Mouse (Mus musculus): ENCODE data around the gene Itgb4. TPM values are rescaled to one million over a fixed set of nuclear protein-coding genes. Genes with fewer than 3 reads are reported as not detected.
"Not testable (repeated sequence)": the region's sequence is repeated elsewhere in the genome, so short reads cannot be mapped to it uniquely, and the experiment has no call there.

Gene Itgb4
- total RNA-seq, 2 experiments from 2014 or later = 3.7 to 6.6 TPM

DNA sequence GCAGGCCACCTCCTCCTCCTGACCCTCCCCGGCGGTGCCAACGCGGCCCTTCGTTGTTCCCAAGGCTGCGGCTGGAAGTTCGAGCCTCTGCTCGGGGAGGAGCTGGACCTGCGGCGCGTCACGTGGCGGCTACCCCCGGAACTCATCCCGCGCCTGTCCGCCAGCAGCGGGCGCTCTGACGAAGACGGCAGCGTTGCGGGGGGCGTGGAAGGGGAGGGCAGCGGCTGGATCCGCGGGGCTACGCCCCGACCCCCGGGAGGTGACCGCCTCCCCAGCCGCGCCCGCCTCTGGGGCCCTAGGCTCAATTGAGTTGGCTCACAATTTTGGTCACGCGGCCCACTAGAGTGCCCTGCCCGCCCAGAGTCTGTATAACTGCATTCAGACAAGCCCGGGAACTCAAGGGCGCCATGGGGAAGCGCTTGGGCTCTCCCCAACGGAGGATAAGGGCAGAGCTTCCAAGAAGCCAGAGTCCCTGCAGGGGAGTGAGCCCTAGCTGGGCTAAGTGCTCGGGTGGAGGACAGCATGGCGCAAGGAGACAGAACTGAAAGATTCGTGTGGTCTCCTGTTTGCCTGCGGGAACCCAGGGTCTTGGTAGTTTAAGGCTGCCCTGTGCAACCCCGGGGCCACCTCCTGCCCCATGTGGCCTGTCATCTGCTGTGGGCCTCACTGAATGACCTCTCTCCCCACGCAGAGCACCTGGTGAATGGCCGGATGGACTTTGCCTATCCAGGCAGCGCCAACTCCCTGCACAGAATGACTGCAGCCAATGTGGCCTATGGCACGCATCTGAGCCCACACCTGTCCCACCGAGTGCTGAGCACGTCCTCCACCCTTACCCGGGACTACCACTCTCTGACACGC lies 30.6 kb downstream of the Itgb4 start:
- intact Hi-C loops (cut with DNase I) = no loop called here
- DNase-seq (ENCODE audit: low spot score in 2 of 2) = peak; percentile 52 to 64

DNA sequence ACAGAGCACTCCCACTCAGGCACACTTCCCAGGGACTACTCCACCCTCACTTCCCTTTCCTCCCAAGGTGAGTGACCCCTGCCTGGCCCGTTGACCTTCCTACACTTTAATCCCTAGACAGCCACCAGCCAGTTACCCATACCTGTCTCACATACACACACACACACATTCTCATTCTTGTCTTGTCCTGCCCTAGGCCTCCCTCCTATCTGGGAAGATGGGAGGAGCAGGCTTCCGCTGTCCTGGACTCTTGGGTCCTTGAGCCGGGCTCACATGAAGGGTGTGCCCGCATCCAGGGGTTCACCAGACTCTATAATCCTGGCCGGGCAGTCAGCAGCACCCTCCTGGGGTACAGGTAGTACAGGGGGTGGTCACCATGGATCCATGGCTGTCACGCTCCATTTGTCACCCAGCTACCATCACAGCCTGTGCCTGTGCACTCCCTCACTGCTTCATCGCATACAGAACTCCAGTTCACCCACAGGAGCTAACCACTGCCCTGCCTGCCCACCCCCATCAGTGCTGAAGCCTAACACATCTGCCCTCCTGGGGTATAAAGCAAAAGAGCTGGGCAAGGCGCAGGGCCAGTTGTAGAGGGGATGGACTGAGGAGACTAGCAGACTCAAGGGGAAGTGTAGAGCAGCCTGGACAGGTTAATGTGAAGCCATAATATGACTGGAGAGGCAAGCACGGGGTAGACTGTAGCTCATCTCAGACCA lies 31.4 kb downstream of the Itgb4 start:
- DNase-seq (ENCODE audit: low spot score in 2 of 2) = no peak
- intact Hi-C loops (cut with DNase I) = no loop called here

DNA sequence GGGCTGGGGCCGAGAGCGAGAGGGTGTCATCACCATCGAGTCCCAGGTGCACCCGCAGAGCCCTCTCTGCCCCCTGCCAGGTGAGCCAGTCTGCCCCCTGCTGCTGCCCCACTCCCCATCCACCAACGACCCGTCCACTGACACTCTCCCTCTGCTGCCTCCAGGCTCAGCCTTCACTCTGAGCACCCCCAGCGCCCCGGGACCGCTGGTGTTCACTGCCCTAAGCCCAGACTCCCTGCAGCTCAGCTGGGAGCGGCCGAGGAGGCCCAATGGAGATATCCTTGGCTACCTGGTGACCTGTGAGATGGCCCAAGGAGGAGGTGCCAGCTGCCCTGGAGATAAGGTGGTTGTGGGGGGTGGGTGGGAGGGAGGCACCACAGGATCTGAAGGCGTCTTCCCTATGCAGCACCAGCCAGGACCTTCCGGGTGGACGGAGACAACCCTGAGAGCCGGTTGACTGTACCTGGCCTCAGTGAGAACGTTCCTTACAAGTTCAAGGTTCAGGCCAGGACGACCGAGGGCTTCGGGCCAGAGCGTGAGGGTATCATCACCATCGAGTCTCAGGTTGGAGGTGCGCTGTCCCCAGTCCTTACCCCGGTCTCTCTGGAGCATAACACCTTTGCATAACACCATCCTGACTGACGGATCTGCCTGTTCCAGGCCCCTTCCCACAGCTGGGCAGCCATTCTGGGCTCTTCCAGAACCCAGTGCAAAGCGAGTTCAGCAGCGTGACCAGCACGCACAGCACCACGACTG lies 32.8 kb downstream of the Itgb4 start:
- no peak for DNase-seq (ENCODE audit: low spot score in 2 of 2)
- intact Hi-C loops (cut with DNase I) = no loop called here

DNA sequence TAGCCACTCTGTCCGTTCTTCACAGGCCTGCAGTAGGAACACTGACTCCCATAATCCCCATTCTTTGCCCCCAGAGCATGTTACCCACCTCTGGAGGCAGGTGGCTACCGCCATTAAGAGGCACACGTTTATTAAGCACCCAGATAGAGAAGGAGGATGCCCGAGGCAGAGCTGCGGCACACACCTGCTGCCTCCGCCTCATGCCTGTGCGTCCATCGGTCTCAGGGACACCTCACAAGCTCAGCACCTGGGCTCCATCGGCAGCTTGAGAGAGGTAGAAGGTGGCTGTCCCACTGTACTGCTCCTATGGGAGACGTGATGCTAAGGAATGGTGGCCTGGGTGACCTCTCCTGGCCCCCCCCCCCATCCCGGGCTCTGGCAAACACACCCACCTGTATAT lies 33.9 kb downstream of the Itgb4 start:
- intact Hi-C loops (cut with DNase I) = no loop called here
- no peak for DNase-seq (ENCODE audit: low spot score in 2 of 2)

DNA sequence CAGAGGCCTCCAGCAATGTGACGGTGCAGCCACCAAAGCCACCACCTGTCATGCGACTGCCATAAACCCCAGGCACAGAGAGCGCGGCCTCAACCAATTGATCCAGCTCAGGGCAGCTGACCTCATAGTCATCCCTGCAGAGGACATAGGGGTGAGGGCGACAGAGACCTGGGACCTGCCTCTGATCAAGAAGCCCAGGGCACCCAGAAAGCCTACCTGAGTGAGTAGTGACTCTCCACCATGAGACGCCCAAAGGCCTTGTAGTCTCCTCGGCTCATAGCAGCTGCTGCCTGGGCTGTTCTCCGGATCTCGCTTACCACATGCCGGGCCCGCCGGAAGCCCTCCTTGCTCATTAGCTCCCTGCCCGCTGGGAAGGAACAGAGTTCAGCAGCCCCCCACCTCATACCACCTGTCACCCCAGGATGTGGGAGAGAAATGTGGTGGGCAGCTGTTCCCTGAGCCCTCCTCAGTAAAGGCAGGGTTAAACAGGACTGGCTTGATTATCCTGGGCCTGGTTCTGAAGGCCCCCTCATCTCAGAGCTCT lies 34.4 kb downstream of the Itgb4 start:
- no peak for DNase-seq (ENCODE audit: low spot score in 2 of 2)
- intact Hi-C loops (cut with DNase I) = no loop called here

DNA sequence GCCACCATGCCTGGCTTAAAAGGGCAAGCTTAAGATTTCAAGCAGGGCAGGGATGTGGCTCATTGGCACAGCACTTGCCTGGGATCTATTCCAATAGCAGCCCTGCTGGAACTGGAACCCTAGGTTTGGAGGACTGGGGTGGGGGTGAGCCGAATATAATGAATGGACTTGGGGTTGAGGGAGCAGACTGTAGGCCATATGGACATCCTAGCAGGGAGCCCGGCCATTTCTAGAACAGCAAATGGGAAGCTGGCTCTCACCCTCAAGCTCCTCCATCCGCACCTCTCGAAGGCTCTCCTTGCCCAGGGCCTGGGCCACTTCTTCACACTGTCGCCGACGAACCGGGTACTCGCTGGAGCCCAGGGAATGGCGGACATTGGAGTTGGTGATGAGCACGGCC lies 35.2 kb downstream of the Itgb4 start:
- DNase-seq (ENCODE audit: low spot score in 2 of 2) = no peak
- intact Hi-C loops (cut with DNase I) = no loop called here

DNA sequence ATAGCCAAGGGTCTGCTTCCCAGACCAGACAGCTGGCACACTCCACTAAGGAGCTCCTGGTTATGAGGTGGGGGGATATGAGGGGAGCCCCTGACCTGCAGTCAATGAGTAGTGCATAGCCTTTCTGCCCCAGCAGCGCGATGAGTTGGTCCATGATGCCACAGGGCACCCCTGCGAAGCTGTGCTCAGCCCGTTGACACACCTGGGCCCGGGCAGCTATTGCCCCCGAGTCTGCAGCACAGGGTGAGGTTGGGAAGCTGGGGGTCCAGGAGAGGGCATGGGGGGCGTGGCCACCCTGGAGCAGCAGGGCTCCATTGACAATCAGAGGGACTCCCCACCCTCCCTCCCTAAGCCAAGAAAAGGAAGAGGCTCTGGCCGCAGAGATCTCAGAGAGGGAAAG lies 35.6 kb downstream of the Itgb4 start:
- DNase-seq (ENCODE audit: low spot score in 2 of 2) = no peak
- intact Hi-C loops (cut with DNase I) = no loop called here

DNA sequence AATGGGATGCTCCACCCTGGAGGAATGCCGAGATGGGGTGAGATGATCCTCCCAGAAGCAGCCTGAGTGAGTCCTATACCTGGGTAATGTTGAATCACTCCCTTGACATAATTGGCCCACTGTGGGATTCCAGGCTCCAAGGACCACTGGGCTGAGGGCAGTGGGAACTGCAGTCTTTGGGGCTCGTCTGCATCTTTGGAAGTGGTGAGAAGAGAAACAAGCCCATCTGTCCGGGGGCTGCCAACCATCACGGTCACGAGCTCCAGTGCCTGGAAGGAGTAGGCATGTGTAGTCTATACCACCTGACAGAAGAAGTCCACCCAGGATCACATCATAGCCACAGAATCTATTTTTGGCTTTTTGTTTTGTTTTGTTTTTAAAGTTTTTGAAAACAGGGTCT lies 36.4 kb downstream of the Itgb4 start:
- DNase-seq (ENCODE audit: low spot score in 2 of 2) = no peak
- intact Hi-C loops (cut with DNase I) = no loop called here

DNA sequence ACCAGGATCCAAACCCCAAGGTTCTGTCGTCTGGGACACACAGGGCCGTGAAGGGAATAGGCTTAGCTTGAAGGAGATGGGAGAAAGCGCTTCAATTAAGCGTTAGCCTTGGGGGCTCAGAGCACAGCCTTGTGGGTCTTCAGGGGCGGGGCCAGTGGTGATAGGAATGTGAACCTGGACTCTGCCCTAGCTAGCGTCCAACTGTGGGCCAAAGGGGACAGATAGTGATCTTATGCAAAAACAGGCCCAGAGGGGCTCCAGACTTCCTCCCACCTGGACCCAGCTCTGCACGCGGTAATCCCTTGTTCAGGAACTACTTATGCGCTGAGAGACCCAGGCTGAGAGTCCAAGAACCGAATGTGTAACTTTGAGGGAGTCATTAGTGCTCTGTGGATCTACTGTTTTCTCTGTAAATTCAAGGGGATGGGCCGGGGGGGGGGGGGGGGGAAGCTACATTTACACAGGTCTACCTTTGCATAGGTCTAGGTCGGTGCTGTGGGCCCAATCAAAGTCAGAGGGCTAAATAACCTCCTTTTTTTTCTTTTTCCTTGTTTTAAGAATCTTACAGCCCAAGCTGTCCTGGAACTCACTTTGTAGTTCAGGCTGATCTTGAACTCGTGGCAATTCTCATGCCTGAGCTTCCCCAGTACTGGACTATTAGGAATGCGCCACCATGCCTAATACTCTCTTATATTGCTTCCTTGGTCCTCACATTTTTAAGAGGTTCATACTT lies 37.2 kb downstream of the Itgb4 start:
- DNase-seq (ENCODE audit: low spot score in 2 of 2) = no peak
- intact Hi-C loops (cut with DNase I) = no loop called here

DNA sequence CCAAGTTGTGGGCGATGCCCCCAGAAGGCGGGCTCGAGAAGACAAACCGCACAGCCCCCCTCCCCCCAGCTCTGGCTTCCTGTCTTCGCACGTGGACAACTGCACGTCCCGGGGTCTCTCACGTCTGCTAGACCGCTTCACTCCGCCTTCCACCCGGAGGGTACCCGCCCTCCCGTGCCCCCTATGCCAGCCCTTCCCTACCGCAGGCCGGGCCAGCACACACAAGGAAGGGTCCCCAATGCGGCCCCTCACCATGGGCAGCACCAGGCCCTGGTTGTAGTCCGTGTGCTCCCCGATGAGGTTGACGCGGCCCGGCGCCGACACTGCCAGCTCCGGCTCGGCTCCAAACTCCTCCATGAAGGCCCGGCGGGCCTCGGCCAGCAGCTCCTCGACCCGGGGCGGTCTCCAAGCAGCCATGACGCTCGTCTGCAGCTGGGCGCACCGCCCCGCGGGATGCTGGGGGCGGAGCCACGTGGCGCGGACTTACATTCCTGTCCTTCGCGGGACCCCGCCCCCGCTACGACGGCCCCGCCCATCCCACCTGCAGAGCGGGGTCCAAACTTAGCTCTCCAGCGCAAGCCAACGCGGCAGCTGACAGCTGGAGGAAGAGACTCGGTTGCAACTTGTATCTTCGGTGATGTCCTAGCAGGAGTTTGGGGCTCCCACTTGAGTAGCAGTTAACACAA lies 37.9 kb downstream of the Itgb4 start, which contains the start of gene Galk1:
Galk1 (minus strand) TSS at position 458 of the 686 bp plus-strand sequence.
- intact Hi-C loops (cut with DNase I) = no loop called here

DNA sequence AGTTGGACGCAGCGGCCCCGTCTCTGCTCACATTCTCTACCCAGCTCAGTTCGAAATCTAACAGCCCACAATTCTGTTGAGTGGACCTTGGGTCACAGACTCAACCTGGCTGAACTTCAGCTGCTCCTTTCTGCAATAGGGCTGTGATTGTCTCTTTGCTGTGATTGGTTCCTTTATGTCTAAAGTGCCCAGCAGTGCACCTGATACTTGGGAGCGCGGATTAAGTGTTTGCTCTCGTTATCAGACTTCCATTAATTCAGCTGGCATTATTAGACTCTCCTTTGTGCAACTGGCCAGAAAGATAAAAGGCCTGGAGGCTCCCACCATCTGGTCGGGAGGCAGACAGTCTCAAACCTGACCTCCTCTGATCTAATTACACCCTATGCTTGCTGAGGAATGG lies 40.3 kb downstream of the Itgb4 start:
- DNase-seq (ENCODE audit: low spot score in 2 of 2) = no peak
- intact Hi-C loops (cut with DNase I) = no loop called here

More for the DNA sequence above, 37.9 kb downstream of the Itgb4 start, which contains the start of gene Galk1:
- DNase-seq (ENCODE audit: low spot score in 2 of 2) = peak; percentile 86 to 89

DNA sequence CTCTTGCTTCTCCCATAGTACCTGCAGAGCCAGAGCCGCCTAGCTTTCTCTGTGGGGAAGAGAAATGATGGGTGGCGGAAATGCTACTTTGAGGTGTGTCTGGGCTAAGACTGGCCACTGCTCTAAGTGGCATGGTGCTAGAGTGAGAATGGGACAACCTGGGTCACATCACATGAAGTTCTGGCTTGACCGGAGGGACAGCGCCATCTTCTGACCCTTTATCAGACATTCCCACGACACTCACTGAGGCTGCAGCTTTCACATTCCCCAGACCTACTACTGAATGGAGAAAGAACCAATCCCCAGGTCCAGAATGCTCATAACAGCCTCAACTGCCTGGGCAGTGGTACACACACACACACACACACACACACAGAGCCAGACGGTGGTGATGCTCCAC lies 43.6 kb downstream of the Itgb4 start:
- intact Hi-C loops (cut with DNase I) = no loop called here
- no peak for DNase-seq (ENCODE audit: low spot score in 2 of 2)

DNA sequence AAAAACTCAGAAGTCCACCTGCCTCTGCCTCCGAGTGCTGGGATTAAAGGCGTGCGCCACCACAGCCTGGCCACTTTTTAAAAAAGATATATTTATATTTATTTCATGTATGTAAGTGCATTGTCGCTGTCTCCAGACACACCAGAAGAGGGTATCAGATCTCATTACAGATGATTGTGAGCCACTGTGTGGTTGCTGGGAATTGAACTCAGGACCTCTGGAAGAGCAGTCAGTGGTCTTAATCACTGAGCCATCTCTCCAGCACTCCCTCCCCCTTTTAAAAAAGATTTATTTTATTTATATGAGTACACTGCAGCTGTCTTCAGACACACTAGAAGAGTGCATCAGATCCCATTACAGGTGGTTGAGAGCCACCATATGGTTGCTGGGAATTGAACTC lies 44.4 kb downstream of the Itgb4 start:
- intact Hi-C loops (cut with DNase I); DNase-seq (ENCODE audit: low spot score in 2 of 2): not testable (repeated sequence)

DNA sequence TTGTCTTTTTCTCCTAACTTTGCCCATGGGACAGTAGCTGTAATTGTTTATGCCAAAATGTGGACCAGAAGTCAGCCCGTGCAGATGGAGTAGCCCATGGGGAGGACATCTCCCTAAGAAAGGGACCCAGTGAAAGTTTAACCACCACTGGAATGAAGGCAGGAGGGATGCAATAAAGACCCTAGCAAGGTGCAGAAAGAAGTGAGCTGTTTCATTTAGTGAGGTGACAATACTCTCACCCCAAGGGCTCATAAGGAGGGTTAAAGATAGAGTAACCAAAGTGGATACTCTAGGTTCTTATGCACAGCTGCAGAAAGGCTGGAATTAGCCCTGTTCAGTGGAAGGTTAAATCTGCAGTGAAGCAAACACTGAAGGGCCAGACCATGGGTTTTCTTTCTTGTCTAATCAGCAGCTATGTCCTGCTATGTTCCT lies 44.9 kb downstream of the Itgb4 start:
- DNase-seq (ENCODE audit: low spot score in 2 of 2) = no peak
- intact Hi-C loops (cut with DNase I) = no loop called here

DNA sequence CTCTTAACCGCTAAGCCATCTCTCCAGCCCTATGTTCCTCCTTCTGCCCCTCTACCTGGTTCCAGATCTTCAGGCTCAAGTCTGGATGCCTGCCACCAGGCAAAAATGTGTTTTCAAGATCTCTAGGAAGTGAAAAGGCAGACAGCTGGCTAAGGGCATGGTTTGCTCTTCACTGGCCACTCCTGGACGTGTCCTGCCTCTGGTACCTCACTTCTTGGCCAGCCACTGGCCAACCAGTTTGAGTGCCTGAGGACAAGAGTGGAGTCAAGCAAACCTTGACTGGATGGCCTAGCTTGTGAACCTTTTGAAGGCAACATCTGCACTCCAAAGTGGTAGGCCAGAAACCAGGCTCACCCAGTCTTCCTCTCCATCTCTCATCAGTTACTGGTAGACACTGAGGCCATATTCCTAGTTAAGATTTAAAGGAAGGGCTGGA lies 45.5 kb downstream of the Itgb4 start:
- DNase-seq (ENCODE audit: low spot score in 2 of 2) = no peak
- intact Hi-C loops (cut with DNase I) = no loop called here

DNA sequence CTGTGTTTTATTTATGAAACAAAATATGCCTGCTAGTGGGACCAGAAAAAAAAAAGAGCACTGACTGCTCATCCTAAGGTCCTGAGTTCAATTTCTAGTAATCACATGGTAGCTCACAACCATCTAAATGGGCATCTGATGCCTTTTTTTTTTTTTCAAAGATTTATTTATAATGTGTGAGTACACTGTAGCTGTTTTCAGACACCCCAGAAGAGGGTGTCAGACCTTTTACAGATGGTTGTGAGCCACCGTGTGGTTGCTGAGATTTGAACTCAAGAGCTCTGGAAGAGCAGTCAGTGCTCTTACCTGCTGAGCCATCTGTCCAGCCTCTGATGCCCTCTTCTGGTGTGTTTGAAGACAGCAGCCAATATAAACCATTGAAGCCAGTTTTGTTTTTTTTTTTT lies 46.0 kb downstream of the Itgb4 start:
- intact Hi-C loops (cut with DNase I) = no loop called here
- DNase-seq (ENCODE audit: low spot score in 2 of 2) = no peak

DNA sequence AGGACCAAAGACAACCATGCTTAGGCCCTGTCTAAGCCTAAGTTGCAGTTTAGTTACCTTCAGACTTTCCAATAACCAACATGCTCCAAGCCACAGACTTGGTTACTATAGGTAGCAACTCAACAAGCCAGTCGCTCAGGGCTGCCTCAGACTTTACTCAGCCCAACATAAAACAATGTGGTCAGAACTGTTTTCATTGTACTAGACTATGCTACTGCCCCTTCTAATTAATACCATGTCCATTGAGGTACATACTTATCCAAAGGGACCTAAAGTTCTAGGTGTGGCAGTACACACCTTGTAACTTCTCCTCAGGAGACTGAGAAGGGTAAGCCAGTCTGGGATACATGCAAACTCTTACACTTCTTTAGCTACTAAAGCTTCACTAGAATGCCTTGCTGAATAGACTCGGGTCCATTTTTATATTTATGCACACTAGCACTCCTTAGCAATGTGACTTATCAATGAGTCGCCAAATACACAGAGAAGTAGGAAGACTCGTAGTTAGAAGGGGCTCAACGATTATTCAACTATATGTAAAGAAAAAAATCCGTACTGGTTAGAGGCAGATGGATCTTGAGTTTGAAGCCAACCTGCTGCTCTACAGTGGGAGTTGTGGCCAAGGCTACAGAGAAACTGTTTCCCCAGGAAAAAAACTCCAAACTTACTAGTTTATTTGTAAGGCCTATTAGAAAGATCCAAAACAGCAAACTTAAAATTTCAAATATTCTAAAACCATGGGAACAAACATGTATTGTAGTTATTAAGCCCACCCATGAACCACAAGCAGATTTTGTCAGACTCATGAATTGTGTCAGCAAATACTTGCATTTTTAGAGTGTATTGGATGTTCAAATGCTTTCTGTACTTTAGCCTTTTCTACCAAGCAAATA lies 47.1 kb downstream of the Itgb4 start:
- DNase-seq (ENCODE audit: low spot score in 2 of 2) = no peak
- intact Hi-C loops (cut with DNase I) = no loop called here

Data from left cerebral cortex, postnatal 25 days (tissue).